Mouse (Mus musculus): ENCODE measurements around the gene Erc2.

The Erc2 gene

DNA sequence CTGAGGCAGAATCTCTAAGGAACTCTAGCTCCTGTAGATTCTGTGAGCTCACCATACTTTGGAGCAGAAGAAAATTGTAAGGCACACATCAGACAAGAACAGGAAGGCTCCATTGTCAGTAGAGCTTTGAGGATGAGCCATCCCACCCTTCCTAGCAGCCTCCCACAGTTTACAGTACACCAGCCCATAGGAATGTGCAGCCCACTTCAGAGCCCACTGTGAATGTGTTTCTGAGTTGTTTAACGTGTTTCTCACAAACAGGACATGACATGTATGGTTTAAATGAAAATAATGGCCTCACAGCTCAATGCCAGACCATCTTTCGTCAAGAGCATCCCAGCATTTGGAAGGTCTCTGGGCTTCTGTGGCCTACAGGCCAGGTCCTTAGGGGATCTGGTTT lies 549.1 kb downstream of the Erc2 start:
- DNase-seq (ENCODE audit: low read depth, low spot score), result no peak

DNA sequence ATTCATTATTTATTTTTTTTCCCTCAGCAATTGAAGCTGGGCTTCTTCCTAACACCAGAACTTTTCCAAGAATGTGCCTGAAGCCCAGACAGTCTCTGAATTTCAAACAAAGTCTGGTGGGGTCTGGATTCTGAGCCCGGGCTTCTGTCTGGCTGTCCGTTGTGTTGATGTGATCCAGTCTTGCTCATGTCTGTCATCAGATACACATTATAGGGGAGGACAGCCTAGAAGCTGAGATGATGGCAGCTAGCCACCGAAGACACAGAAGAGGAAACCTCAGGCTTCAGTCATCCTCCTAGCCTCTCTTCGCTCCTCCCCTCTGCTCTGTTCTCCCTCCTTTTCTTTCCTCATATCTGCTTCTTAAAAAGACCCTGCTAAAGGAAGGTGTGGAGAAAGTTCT lies 551.5 kb downstream of the Erc2 start:
- no peak for DNase-seq (ENCODE audit: low read depth, low spot score)

DNA sequence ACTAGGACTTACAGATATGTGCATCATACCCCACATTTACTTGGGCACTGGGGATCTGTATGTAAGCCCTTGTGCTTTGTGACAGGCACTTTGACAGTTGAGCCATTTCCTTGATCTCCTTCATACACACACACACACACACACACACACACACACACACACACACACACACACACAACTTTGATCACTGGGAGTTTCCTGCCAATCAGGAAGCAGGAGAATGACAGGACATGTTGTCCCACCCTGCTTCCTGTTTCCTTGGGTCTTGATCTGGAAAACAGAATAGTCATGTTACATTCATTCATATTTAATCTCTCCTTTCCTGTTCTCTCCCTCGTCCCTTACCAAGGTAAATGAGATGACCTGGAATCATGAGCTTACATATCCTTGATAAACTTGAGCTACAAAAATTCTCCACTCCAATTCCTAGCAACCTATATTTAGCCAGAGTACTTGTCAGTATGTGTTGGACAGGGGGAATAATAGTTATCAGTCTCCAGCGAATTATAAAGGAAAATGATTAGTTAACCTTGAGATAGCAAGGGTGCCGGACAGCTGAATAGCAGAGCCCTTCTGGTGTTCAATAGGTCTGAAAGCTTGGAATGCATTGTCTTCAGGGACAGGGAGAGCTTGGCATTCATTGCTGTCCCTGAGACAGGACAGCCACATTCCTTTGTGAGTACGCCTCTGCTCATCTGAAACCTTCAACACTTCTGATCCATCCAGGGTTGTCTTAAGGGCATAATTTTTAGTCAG lies 559.0 kb downstream of the Erc2 start:
- no peak for DNase-seq (ENCODE audit: low read depth, low spot score)

DNA sequence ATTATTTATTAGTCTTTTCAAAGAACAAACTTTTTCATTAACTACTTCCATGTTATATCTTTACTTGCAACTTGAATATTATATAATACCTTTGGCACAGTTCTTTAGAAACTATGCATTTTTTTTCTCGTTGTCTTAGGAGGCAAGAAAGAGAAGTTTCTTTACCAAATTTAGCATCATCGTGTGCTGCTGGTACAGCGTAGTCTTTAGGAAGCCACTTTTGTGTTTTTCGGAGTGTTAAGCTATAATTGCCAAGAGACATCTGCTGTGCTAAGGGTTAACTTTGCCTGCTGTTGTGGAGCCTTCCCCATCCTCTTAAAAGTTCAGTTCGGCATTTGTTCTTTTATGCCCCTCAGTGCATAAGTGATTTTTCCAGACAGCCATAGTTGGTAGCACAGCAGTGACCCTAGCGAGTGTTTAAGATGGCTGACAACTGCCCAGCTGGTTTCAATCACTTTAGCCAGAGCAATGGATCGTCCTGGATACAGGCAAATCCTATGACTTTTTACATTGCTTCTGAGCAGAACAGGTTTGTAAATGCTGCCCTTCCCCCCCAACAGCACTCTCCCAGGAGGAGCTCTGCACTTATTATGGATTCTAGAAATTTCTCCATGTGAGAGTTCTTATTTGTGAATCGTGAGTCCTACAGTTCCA lies 570.6 kb downstream of the Erc2 start:
- peak; percentile 62 for DNase-seq (ENCODE audit: low read depth, low spot score)

DNA sequence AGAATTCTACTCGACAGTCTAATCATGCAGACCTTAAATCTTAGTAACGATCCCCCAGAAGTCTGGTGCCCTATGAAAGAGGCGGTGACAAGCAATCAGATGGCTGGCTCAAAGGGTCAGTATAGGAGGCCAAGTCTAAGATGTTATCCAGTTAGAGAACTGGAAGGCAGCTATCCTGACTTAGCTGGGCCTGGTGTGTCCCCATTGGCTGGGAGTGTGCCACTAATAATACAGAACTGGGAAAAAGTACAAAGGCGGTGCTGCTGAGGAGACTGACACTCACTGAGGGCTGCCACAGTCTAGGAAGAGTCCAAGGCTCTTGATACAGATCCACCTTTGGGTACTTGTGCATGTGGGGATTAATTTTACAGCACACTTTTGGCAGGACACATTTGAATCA lies 581.6 kb downstream of the Erc2 start:
- DNase-seq (ENCODE audit: low read depth, low spot score), result no peak

DNA sequence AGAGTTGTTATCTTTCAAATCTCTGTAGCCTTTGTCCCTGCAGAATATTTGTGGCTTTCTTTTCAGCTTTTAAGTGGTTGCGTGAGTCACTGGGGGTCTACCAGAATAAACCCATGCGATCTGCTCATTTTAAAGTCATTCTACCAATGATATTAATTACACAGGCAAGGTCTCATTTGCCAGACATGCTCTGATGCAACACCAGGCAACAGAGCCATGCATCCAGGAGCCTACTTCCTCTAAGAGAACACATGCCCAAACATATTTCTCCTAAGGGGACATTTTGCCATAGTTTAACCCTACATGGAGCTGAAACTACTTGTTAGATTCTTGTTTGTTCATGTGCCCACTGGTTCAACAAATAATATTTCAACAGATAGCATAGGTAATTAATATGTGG lies 584.1 kb downstream of the Erc2 start:
- no peak for DNase-seq (ENCODE audit: low read depth, low spot score)

DNA sequence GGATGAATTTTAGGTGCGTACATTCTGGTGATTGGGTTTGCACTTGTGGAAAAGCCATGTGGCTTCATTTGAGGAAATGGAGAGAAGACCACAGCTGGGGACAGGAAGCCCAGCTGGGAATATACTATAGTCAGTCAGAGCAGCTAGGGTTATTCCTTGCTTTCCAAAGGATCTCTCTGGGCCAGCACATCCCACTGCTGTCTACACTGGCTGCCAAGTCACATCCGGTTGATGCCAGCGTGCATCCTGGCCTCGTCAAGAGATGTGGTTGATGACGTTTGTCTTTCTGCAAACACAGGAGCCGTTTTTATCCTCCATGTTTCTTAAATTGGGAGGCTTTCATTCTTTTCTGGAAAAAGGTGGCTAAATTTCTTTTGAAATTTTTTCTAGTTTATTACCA lies 603.3 kb downstream of the Erc2 start:
- DNase-seq (ENCODE audit: low read depth, low spot score), result peak; percentile 35

DNA sequence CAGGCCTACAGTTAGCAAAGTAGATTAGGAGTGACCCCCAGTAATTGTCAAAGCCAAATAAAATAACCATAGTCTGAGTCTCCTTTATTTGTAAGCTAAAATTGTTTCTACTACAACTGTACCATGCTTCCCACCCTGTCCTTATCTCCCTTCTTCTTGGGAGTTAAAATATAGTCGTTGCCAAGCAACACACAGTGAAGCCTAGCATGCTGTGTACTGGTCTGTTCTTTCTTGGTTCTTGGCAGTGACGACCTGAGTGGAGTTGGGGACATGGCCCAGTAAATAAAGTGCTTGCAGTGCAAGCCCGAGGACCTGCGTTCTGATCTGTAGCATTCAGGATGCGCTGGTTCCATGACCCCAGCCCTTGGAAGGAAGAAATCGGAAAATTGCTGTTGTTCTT lies 608.3 kb downstream of the Erc2 start:
- peak; percentile 45 for DNase-seq (ENCODE audit: low read depth, low spot score)

DNA sequence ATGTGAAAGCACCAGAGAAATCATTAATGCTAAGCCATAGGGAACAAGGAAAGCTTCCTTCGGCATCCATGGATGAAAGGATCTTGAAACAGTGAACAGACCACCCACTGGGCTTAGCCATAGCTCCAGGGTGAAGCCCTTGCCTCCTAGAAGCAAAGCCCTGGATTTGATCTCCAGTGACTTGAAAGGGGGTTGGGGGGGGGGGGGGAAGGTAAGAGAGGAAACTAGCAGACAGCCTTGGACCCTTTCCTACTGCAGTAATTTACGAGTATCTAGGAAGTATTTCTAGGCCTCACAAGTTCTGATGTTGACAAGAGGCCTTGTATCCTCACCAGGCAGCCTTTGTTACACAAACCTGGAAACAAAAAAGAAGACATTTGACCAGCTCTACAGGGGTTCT lies 609.0 kb downstream of the Erc2 start:
- DNase-seq (ENCODE audit: low read depth, low spot score), result no peak

DNA sequence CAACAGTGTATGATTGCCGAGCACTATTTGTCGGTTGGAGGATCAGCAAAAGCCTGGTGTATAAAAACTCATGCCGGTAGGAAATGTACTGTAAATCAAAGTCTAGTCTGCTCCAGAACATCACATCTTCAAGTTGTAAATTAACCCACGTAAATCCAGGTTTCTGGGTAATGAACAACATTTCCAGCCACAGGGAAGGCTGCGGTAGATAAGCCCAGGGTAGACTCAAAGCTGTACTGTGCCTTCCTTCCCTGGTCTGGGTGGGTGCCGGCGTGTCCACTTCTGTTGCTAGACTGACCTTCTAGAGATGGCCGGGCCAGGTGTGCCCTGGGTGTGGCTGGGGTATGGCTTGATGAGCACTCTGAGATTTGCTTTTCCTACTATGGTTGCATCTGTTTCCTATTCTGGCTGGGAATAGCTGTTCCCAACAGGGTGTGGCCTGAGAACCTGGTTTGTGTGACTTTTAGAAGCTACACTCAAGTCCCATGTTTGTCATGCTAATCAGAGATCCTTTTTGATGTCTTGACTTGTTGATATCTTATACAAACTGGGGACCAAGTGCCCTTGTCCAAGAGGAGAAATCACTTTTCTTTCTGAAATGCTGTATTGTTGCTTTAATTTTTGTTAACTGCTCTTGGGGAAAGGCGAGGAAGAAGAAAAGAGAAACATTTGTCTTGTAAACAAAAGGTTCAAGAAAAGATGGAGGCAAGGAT lies 616.3 kb downstream of the Erc2 start:
- DNase-seq (ENCODE audit: low read depth, low spot score), result no peak

DNA sequence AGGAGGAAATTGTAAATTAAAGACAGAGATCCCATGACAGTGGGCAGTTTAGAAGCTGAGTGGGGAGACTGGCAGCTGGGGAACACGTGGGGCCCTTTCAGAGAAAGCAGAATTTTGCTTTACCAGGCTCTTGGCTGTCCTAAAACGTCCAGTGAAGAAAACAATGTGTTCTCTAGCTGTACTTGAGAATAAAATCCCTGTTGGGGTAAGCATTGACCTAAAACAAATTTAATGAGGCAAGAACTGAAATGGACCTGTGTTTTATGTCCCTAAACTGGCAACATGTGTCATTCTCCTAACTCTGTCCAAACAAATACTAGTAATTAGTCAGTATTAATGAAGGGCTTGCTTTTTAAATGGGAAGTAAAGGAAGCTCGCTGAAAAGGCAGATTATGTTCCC lies 617.9 kb downstream of the Erc2 start:
- no peak for DNase-seq (ENCODE audit: low read depth, low spot score)

DNA sequence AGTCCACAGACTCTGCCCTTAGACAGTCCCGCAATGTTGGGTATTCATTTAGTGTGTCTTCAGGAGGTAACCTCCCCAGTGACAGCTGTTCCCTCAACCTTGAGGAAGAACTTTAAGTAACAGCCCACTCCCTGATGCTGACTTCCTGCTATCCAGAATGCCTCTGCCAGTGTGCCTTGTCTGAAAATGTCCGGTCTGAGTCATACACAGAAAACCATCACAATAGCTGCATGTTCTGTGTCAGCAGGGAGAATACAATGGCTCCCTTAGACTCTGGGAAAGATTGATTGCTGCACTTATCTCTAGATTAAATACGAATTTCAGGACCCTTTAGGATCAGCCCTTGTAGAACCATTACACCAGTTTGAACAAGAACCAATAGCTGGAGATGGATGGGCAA lies 620.5 kb downstream of the Erc2 start:
- DNase-seq (ENCODE audit: low read depth, low spot score), result peak; percentile 43

DNA sequence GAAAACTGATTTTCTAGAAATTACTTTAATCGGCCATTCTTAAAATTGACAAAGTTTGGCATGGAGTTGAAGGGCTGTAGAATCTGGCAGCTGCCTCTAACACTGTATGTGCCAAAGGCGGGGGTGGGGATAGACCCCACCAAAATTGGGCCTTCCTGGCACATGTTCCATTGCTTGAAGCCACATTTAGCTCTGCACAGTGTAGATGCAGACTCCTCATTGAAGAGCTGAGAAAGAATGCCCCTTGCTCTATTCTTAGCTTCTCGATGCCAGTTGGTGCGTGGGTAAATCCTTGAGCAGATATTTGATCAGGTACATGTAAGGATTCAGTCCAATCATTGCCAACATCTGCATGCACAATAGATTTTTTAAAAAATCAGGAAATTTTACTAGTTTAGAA lies 621.2 kb downstream of the Erc2 start:
- peak; percentile 77 for DNase-seq (ENCODE audit: low read depth, low spot score)

DNA sequence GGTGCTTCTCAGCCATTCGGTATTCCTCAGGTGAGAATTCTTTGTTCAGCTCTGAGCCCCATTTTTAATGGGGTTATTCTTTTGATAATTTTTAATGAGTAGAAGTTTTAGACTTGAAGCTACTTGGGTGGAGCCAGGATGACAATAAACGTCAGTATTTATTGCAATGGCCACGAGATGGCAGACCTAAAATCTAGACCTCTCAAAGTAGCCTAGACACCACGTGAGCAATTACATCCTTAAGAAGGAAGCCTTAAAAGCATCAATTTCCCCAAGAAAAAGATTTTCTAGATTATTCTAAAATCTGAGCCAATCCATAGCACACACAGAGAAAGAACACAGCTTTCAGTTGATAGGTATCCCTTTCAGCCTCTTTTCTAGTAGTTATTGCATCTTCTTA lies 640.5 kb downstream of the Erc2 start:
- no peak for DNase-seq (ENCODE audit: low read depth, low spot score)

DNA sequence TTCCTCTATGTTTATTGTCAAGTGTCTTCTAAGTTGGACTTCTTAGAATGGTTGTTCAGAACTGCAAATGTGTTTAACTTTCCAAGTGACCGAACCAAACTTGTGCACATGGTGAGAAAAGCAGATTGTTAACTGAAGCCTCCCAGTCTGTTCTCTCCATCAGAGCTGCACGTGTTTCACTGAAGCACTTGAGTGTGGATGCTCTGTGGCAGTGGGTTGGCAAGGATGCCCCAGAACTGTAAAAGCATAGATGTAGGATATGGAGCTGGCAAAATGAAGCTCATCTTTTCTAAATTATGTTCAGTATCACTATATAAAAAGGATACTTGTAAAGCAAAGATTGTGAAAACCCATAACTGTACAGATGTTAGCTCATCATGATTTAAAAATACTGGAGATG lies 645.1 kb downstream of the Erc2 start:
- peak; percentile 44 for DNase-seq (ENCODE audit: low read depth, low spot score)

DNA sequence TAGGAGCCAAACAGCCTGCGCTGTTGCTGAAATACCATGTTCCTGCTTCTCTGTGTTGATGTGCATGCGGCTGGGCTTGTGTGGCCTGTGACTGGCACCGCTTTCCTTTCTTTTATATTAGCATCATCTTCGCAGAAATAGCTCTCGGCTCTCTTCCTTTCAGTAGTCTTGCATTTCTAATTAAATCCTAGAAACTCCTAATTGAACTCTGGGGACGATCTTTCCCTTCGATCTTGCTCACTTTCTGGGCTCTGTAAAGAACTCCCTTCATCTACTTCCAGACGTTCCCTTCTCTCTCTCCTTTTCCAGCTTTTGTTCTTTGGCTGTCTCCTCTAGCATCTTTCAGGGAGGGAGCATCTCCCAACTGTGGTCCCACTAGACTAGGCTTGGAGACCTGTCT lies 649.6 kb downstream of the Erc2 start:
- DNase-seq (ENCODE audit: low read depth, low spot score), result no peak

DNA sequence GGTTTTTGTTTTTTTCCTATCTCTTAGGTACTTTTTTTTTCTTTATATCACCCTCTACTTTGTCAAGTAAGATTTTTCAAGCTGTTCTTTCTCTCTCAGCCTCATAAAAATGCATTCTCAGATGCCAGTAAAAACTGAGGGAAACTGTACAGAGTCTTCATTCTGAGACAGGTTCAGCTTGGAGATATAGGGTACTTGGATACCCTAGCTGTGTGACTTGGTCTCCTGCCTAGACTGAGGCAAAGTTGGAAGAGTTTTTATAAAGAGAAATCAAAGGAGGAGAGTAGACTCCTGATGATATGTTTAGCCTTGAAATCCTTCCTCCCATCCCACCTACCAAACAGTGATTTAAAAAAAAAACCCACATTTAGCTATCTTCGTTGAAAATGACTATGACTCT lies 651.4 kb downstream of the Erc2 start:
- no peak for DNase-seq (ENCODE audit: low read depth, low spot score)

DNA sequence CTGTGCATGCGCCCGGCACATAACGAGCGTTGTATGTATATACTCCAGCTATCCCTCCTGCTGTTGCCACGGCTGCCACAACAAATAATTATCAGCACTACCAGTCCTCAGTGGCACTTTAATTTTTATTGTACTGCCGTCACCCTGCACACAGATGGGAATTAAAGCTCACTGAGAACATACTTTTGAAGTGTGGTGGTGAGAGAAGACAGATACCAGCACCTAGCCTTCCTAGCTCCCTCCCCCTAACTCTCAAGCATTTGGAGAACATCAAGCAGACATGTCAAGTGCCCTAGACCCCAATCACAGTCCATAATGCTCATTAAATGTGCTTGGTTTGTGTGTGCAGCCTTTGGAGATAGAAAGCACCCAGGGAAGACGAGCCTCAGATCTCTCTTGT lies 652.6 kb downstream of the Erc2 start:
- no peak for DNase-seq (ENCODE audit: low read depth, low spot score)

DNA sequence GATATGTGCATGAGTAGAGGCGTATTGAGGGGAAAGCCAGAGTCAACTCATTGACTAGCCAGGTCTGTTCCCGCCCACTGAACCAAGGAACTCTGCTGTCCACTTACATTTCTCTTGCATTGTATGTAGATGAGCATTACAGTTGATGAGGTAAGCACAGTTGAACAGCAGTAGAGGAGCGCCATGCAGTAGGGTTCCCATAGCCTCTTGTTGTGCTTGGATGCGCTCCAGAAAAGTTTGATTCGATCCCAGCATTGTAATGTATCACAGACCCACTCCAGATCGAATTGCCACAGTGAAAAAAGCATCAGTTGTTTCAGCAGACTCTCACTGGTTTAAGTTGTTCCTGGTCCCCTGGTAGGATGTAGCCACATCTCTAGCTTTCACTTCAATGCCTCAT lies 656.7 kb downstream of the Erc2 start:
- no peak for DNase-seq (ENCODE audit: low read depth, low spot score)

DNA sequence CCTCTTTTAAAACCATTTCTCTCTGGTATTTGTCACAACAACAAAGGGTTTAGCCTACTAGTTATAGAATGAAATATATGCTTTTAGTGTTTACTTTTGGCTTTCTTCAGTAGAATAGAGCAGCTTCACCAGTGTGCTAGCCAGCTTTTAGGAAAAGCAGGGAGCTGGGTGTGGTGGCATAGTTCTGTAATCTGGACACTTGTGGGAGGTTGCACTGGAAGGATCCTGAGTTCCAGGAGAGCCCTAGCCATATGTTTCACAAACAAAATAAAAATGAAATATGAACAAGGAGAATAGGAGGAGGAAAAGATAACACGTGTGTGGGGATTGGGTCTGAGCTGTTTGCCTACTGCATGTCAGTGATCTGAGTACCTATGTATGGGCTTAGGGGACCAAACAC lies 658.1 kb downstream of the Erc2 start:
- DNase-seq (ENCODE audit: low read depth, low spot score), result peak; percentile 55

DNA sequence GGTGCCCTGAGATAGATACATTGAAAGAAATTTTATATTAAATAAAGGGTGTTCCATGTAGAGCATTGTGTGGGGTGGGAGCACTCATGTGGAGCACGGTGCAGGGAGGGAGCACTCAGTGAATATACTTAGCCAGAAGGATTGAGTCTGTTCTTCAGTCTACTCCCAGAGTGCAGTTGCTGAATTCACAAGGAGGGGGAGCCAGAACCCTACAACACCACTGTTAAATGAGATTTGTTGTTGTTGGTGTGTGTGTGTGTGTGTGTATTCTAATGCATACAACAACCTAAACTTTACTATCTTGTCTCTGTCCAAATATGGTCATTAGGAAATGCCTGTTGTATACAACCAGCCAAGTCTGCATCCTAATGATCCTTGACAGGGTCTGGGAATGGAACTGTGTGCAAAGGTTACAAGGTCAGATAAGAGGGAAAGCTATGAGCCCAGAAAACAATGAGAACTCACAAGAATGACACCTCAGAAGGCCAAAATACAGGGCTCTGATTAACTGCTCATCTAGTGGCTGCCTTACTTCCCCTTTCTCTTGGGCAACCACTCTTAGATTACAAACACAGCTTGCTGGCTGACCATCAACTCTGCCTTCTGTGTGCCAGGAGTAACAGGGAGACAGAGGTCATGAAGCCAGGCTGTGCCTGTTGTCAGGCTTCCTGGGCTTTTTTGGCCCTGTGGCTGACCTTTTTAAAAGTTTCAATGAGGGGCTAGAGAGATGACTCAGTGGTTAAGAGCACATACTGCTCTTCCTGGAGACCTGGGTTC lies 661.3 kb downstream of the Erc2 start:
- DNase-seq (ENCODE audit: low read depth, low spot score), result no peak

DNA sequence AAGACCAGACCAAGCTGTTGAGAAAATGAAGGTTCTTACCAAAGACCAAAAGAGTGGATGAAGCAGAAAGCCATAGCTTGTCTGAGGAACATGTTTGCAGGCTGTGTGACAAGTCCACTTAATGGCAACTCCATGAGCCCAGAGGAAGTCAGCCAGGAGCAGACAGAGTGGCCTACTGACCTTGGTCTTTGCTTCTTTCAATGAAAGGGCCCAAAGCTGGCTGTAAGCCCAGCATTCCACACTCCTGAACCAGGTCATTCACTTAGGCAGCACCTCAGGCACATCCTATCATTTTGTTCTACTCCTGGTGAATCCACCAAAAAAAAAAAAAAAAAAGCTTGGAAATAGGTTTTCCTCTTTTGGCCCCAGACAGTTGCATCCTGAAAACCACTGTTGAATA lies 664.3 kb downstream of the Erc2 start:
- DNase-seq (ENCODE audit: low read depth, low spot score), result no peak
